Mouse (Mus musculus) liver, postnatal 0 days (tissue): Measurements from ENCODE around the gene Nkx6-2.

Source experiments
- CTCF ChIP-seq: sonication (generic); IDR thresholded peaks from 2 replicates; pipeline ENCODE4 v1.5.1; 2016; ENCODE audit warnings: antibody characterized with exemption, low read depth
- EP300 ChIP-seq: IDR thresholded peaks from 2 replicates; pipeline ENCODE4 v1.6.1; 2016; ENCODE audit warnings: antibody characterized with exemption, low read depth, mild to moderate bottlenecking

- no peak for TF ChIP-seq CTCF
- TF ChIP-seq EP300, result no peak
Observed at GRCm38 (mm10) chr7:139538541-139538940, 44.1 kb downstream of the Nkx6-2 start.
